Mouse (Mus musculus) brain, embryonic 14.5 days (tissue): ENCODE results near the gene Camta1. TPM values are rescaled to one million over a fixed set of nuclear protein-coding genes. Genes with fewer than 3 reads are reported as not detected.

Experiments used
- DNase-seq: peaks from one replicate; pipeline ENCODE4 v3.0.0-alpha.2; 2011; ENCODE audit warnings: low read depth
- CTCF ChIP-seq: fragments of 200-500 bp; IDR thresholded peaks from 2 replicates; pipeline ENCODE4 v1.5.1; 2012; ENCODE audit warnings: inconsistent platforms, mild to moderate bottlenecking, moderate library complexity, borderline replicate concordance; ENCODE audit not compliant: insufficient read depth, insufficient read length; ENCODE audit errors: extremely low read depth
- POLR2A ChIP-seq: fragments of 200-500 bp; IDR thresholded peaks from 2 replicates; pipeline ENCODE4 v1.6.1; 2012; ENCODE audit warnings: mild to moderate bottlenecking, inconsistent platforms, borderline replicate concordance; ENCODE audit not compliant: poor library complexity, insufficient read depth, insufficient read length, severe bottlenecking; ENCODE audit errors: extremely low read depth
- polyA plus RNA-seq: library from polyadenylated mRNA; depleted of rRNA; stranded (reverse); fragments of >200 nt; gene quantifications from 2 replicates; pipeline ENCODE4 v1.2.3, GENCODE M21; 2012

The Camta1 gene
- polyA plus RNA-seq, 1 experiment = 92.9 TPM

DNA sequence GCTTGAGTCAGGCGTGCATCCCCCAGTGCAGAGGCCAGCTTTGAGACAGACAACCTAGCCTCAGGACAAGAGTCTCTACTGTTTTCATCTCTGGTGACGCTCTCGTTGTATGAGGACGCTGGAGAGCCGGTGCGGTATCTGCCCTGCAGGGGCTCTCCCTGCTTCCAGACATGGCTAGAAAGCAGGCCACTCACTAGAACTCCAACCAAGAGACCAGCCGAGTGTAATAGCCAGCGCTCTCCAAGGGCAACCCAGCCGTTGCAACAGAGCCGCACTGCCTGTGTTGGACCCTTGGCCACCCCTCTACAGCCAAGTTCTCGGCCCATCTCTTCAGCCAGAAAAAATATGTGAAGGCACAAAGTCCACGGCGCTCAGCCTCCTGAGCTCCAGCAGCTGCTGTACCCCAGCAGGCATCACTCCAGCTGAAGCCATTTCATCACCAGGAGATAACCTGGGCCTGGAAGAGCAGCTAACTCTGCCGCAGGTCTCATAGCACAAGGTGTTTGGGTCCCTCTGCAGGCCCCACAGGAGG, 443.3 kb downstream of the Camta1 start:
- TF ChIP-seq CTCF (no peak), POLR2A (no peak)
- no peak for DNase-seq

DNA sequence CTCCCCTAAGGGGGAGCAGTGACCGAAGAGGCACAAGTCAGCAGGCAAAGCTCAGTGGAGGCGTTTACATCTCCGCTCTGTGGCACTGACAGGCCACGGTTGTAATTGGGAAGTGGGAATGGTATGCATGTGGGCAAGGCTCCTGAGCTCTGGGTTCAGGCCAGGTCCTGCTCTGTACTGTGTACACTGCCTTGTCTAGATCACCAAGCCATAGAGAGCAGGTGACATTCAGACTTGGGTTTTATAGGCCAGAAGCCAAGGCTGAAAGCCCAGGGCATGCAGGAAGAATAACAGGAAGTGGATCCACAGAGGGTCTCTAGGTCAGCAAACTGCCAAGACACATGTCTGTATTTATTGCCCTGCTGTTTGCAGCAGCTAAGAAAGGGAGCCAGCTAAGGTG, 445.9 kb downstream of the Camta1 start:
- no peak for TF ChIP-seq CTCF
- DNase-seq = no peak

GRCm38 (mm10) chr4:151415376-151415775, 446.3 kb downstream of the Camta1 start:
- TF ChIP-seq CTCF (no peak), POLR2A (no peak)
- no peak for DNase-seq

DNA sequence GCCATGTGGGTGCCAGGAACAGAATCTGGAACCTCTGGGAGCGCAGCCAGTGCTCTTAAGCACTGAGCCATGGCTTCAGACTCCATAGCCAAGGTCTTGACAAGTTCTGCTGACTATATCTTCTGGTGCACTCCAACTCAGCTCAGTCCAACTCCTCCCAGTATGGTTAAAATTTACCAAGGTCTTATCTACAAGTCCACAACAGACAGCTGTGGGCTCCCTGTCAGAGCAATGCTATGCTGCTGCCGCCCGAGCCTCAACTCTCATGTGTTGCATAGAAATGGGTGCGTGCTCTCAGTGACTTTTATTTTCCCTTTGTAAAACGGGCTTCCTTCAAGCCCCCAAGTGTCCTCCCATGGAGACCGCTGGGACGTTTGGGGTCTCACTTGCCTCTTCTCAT, 446.7 kb downstream of the Camta1 start:
- TF ChIP-seq POLR2A (no peak), CTCF (no peak)
- DNase-seq = no peak

GRCm38 (mm10) chr4:151411641-151412061, 450.0 kb downstream of the Camta1 start:
- no peak for TF ChIP-seq POLR2A
- no peak for TF ChIP-seq CTCF
- DNase-seq = peak; percentile 82

- no peak for TF ChIP-seq POLR2A
- no peak for TF ChIP-seq CTCF
- DNase-seq = peak; percentile 45
Observed at GRCm38 (mm10) chr4:151411016-151411415, 450.7 kb downstream of the Camta1 start.

GRCm38 (mm10) chr4:151409291-151409690, 452.4 kb downstream of the Camta1 start:
- no peak for DNase-seq
- TF ChIP-seq CTCF = no peak
- TF ChIP-seq POLR2A = no peak

- TF ChIP-seq CTCF (no peak), POLR2A (no peak)
- peak; percentile 53 for DNase-seq
Observed at GRCm38 (mm10) chr4:151408811-151409210, 452.9 kb downstream of the Camta1 start.

DNA sequence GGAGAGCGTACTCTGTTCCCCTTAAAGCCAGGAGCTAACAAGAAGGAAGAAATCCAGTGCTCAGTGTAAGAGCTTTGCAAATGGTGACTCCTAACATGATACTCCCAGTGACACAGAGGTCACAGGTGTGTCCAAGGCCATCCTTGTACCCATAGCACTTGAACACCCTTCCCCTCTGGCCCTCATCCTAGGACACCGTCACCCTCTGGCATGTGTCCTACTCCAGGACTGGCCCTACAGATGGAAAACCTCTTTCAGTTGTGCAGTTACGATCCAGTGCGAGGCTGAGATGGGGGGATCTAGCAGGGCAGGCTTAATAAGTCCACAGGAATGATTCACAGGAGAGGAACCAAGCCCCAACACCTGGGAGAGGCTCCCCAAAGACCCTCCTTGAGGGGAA, 453.4 kb downstream of the Camta1 start:
- no peak for DNase-seq
- TF ChIP-seq POLR2A (no peak), CTCF (no peak)

DNA sequence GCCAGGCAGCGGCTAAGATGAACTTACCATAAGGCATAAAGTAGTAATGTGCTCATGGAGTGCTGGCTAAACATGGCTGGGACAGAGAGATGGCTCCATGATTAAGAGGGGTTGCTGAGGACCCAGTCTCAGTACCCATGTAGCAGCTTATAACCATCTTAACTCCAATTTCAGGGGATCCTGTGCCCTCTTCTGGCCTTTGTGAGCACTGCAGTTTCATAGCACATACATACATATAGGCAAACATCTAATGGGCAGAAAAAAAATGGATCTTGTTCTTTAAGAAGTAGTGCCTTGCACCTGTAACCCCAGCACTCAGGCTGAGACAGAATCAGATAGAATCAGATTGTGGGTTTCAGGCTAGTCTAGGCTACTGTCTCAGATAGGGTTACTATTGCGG, 454.5 kb downstream of the Camta1 start:
- DNase-seq = no peak
- no peak for TF ChIP-seq CTCF

- no peak for TF ChIP-seq CTCF
- no peak for TF ChIP-seq POLR2A
- DNase-seq = no peak
Observed at GRCm38 (mm10) chr4:151404581-151405256, 457.0 kb downstream of the Camta1 start.

DNA sequence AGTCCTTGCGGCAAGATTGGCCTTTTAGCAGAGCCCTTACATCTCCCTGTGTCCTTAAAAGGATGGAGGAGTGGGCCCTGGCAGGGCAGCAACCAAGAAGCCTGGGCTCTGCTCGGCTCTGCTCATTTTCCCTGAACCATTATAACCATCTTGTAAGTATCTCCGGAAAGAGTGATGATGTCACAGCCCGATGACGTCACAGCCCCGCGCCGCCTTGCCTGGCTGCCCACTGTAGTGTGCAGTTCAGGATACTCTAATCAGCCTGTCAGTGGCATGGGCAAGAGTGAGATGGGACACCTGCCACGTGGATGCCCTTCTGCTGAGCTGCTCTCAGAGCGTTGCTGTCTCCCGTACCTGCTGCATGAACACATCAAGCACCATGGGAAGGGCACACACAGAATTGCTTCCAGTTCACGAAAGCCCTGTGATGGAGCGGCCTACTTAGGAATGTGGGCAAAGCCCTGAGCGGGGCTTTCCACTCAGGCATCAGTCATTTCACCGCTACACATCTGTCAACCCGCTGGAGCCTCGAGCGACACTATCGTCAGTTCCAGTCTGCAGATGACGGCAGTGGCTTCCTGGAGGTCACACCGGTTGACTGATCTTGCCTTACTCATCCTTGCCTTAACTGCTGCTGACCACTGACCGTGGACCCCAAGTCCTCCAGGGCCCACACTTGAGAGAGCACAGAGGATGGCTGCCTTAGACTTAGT, 459.8 kb downstream of the Camta1 start:
- DNase-seq = no peak
- TF ChIP-seq CTCF (no peak), POLR2A (no peak)

GRCm38 (mm10) chr4:151396536-151396935, 465.1 kb downstream of the Camta1 start:
- no peak for TF ChIP-seq POLR2A
- no peak for TF ChIP-seq CTCF
- peak; percentile 74 for DNase-seq
